Comparison of ENCODE assay signal across 28 mouse cellular contexts in genomic region chr2:75142675-75143074, GRCm38 (mm10).
A peak's percentile ranks its signal among the peaks of the same experiment; 100 is the strongest.
DNase-seq lines count a peak whose midpoint lies in the region; ATAC-seq lines count a peak whose summit lies in the region.
"Had no signal": no experiment of that assay in that cellular context is flagged by ENCODE, and none has a peak within 500 bp of the region (broad histone marks: within the 10 kb centered on the region; RNA-seq: fewer than 3 reads in every experiment).

No protein-coding gene starts in this region.

- 19% methylated on average over 2 of the region's 2 CpGs for WGBS in heart, embryonic 11.5 days (ENCODE audit: insufficient replicate concordance)
- 34% methylated on average over 2 of the region's 2 CpGs for WGBS in intestine, embryonic 15.5 days

- H3K27me3 ChIP-seq in heart, embryonic 11.5 days (ENCODE audit: control insufficient read depth, insufficient read depth, low read length) = peaks cover 29% of the 10 kb centered on the region
- H3K27me3 ChIP-seq in intestine, embryonic 15.5 days (replicated peaks) = peaks cover 21% of the 10 kb centered on the region
- H3K27me3 ChIP-seq: CH12.LX had no signal

- no peak overlapping the region for H3K4me2 ChIP-seq in heart, embryonic 11.5 days
- H3K4me2 ChIP-seq in intestine, embryonic 15.5 days (replicated peaks) = no peak overlapping the region
- H3K4me2 ChIP-seq: heart, embryonic 15.5 days; midbrain, embryonic 11.5 days; neural tube, embryonic 12.5 days had no signal

- ATAC-seq in heart, embryonic 11.5 days (replicated peaks; ENCODE audit: insufficient number of reproducible peaks, low FRiP score, low TSS enrichment) = no peak
- ATAC-seq in intestine, embryonic 15.5 days = no peak
- ATAC-seq: forebrain, embryonic 16.5 days; hindbrain, postnatal 0 days; intestine, embryonic 16.5 days had no signal

- H3K36me3 ChIP-seq in heart, embryonic 11.5 days (ENCODE audit: control insufficient read depth, insufficient read depth, low read length) = no peaks in the 10 kb centered on the region
- H3K36me3 ChIP-seq in intestine, embryonic 15.5 days = no peaks in the 10 kb centered on the region
- H3K36me3 ChIP-seq: heart, embryonic 15.5 days; neural tube, embryonic 12.5 days had no signal

- H3K9me3 ChIP-seq in heart, embryonic 11.5 days (replicated peaks; ENCODE audit: control insufficient read depth, low read length) = no peaks in the 10 kb centered on the region
- no peaks in the 10 kb centered on the region for H3K9me3 ChIP-seq in intestine, embryonic 15.5 days
- H3K9me3 ChIP-seq: heart, embryonic 15.5 days; neural tube, embryonic 12.5 days had no signal

- no peak overlapping the region for H3K4me3 ChIP-seq in heart, embryonic 11.5 days (ENCODE audit: low read depth, low read length)
- no peak overlapping the region for H3K4me3 ChIP-seq in intestine, embryonic 15.5 days (replicated peaks)
- H3K4me3 ChIP-seq: erythroblast, embryonic 14.5 days; heart, embryonic 15.5 days; myocyte; neural tube, embryonic 12.5 days had no signal

- H3K27ac ChIP-seq in heart, embryonic 11.5 days (ENCODE audit: low read depth, low read length) = no peak overlapping the region
- H3K27ac ChIP-seq in intestine, embryonic 15.5 days = no peak overlapping the region
- H3K27ac ChIP-seq: heart, embryonic 15.5 days; hindbrain, postnatal 0 days; liver, embryonic 14.5 days; neural tube, embryonic 12.5 days had no signal

- H3K4me1 ChIP-seq in heart, embryonic 11.5 days (ENCODE audit: control insufficient read depth, insufficient read depth, low read length) = no peaks in the 10 kb centered on the region
- peaks cover 9% of the 10 kb centered on the region for H3K4me1 ChIP-seq in intestine, embryonic 15.5 days (replicated peaks)

- DNase-seq in heart, adult 11 months = peak; percentile 50
- DNase-seq in Muller cell, postnatal 12 days (ENCODE audit: inconsistent ontology term) = peak; percentile 51
- DNase-seq in adrenal gland, postnatal 10 days = peak; percentile 21
- peak; percentile 28 for DNase-seq in embryo, embryonic 9.5 days (ENCODE audit: extremely low spot score)
- DNase-seq in lung, postnatal 25 days (ENCODE audit: low spot score) = no peak
- DNase-seq: cerebellum, adult 2 months; cerebellum, postnatal 25 days; gastrocnemius, postnatal 10 days; kidney, adult 9 months; kidney, postnatal 14 days; layer of hippocampus, adult 9-11 months; liver; lung, adult 2 months; lung, postnatal 14 days; right cerebral cortex, postnatal 4 days; thymus, postnatal 14 days had no signal

- no peak overlapping the region for H3K9ac ChIP-seq in heart, embryonic 11.5 days (ENCODE audit: low read depth, low read length)
- H3K9ac ChIP-seq in intestine, embryonic 15.5 days = no peak overlapping the region
- H3K9ac ChIP-seq: heart, embryonic 15.5 days; liver, embryonic 14.5 days; neural tube, embryonic 12.5 days had no signal
